Mouse (Mus musculus) urinary bladder, postnatal 10 days (tissue): ENCODE data around the gene Pou6f2.

ENCODE experiments used
- DNase-seq: peaks from one replicate; pipeline ENCODE4 v3.0.0; 2022; ENCODE audit warnings: low spot score

The Pou6f2 gene

GRCm38 (mm10) chr13:18218566-18219234 lies 178.8 kb downstream of the Pou6f2 start:
- no peak for DNase-seq

- DNase-seq, result no peak
These were observed 186.2 kb downstream of the Pou6f2 start for GRCm38 (mm10) chr13:18211242-18211641.

- no peak for DNase-seq
These were observed 192.8 kb downstream of the Pou6f2 start for GRCm38 (mm10) chr13:18204476-18205250.

GRCm38 (mm10) chr13:18174003-18174402 lies 223.5 kb downstream of the Pou6f2 start:
- no peak for DNase-seq

GRCm38 (mm10) chr13:18173021-18173420 lies 224.5 kb downstream of the Pou6f2 start:
- DNase-seq, result no peak

- no peak for DNase-seq
These were observed 225.2 kb downstream of the Pou6f2 start for GRCm38 (mm10) chr13:18172334-18172733.

- no peak for DNase-seq
These were observed 233.3 kb downstream of the Pou6f2 start for GRCm38 (mm10) chr13:18164182-18164581.

GRCm38 (mm10) chr13:18160566-18160965 lies 236.9 kb downstream of the Pou6f2 start:
- no peak for DNase-seq

- DNase-seq, result no peak
These were observed 243.4 kb downstream of the Pou6f2 start for GRCm38 (mm10) chr13:18153949-18154582.

GRCm38 (mm10) chr13:18133646-18134045 lies 263.8 kb downstream of the Pou6f2 start:
- DNase-seq, result no peak

GRCm38 (mm10) chr13:18133193-18133592 lies 264.3 kb downstream of the Pou6f2 start:
- DNase-seq, result no peak

- no peak for DNase-seq
These were observed 266.2 kb downstream of the Pou6f2 start for GRCm38 (mm10) chr13:18131324-18131723.

- DNase-seq, result no peak
These were observed 267.8 kb downstream of the Pou6f2 start for GRCm38 (mm10) chr13:18129697-18130096.

- no peak for DNase-seq
These were observed 268.7 kb downstream of the Pou6f2 start for GRCm38 (mm10) chr13:18128826-18129225.

GRCm38 (mm10) chr13:18128053-18128452 lies 269.4 kb downstream of the Pou6f2 start:
- DNase-seq, result no peak

- no peak for DNase-seq
These were observed 271.4 kb downstream of the Pou6f2 start for GRCm38 (mm10) chr13:18126111-18126510.

GRCm38 (mm10) chr13:18125226-18126000 lies 272.1 kb downstream of the Pou6f2 start:
- DNase-seq, result no peak

- no peak for DNase-seq
These were observed 273.1 kb downstream of the Pou6f2 start for GRCm38 (mm10) chr13:18124368-18124767.

GRCm38 (mm10) chr13:18120406-18120805 lies 277.1 kb downstream of the Pou6f2 start:
- DNase-seq, result no peak

GRCm38 (mm10) chr13:18081443-18082119 lies 315.9 kb downstream of the Pou6f2 start:
- no peak for DNase-seq
